Mouse (Mus musculus) brain, adult 10 weeks (tissue): ENCODE measurements around the gene Plekhb1. TPM values are rescaled to one million over a fixed set of nuclear protein-coding genes. Genes with fewer than 3 reads are reported as not detected.

Source experiments
- polyA plus RNA-seq: library from polyadenylated mRNA; stranded (reverse); fragments of 350-450 nt; fragmentation: Illumina TruSeq; extraction: RNeasy Lipid Tissue Mini Kit (QIAGEN cat#74804); gene quantifications from one replicate; pipeline ENCODE4 v1.2.3, GENCODE M21; 2015; ENCODE audit warnings: low read depth, low replicate concordance

Plekhb1 gene
- polyA plus RNA-seq, result 559 TPM

GRCm38 (mm10) chr7:100662231-100662630 lies at the start of gene Plekhb1:
TSS of gene Plekhb1 (minus strand) at chr7:100662414.

GRCm38 (mm10) chr7:100706143-100706841 lies 44.1 kb upstream of the Plekhb1 start, which contains the start of gene Fam168a:
TSS of gene Fam168a (plus strand) at chr7:100706635.

GRCm38 (mm10) chr7:100608130-100608741 lies 54.0 kb downstream of the Plekhb1 start, which contains the start of gene Mrpl48:
TSS of gene Mrpl48 (minus strand) at chr7:100608301.

GRCm38 (mm10) chr7:100607214-100608129 lies 54.7 kb downstream of the Plekhb1 start, which contains the start of gene Rab6a:
TSS of gene Rab6a (plus strand) at chr7:100607410.

Other genes with a start within 250 kb of the Plekhb1 start
- 4.0 TPM for gene Ucp3, start 189.4 kb downstream of the Plekhb1 start, polyA plus RNA-seq
- 30.0 TPM for gene Ucp2, start 169.1 kb downstream of the Plekhb1 start, polyA plus RNA-seq
- gene Dnajb13, start 147.5 kb downstream of the Plekhb1 start, polyA plus RNA-seq, result 0.82 TPM
- gene Coa4, start 125.3 kb downstream of the Plekhb1 start, polyA plus RNA-seq, result 14.2 TPM
- gene Rab6a, start 55.0 kb downstream of the Plekhb1 start, polyA plus RNA-seq, result 497 TPM
- gene Mrpl48, start 54.1 kb downstream of the Plekhb1 start, polyA plus RNA-seq, result 129 TPM
- 121 TPM for gene Fam168a, start 44.2 kb upstream of the Plekhb1 start, polyA plus RNA-seq
- gene Relt, start 201.0 kb upstream of the Plekhb1 start, polyA plus RNA-seq, result 23.3 TPM